Mouse (Mus musculus): ENCODE measurements around the gene Baiap2.

Gene Baiap2

DNA sequence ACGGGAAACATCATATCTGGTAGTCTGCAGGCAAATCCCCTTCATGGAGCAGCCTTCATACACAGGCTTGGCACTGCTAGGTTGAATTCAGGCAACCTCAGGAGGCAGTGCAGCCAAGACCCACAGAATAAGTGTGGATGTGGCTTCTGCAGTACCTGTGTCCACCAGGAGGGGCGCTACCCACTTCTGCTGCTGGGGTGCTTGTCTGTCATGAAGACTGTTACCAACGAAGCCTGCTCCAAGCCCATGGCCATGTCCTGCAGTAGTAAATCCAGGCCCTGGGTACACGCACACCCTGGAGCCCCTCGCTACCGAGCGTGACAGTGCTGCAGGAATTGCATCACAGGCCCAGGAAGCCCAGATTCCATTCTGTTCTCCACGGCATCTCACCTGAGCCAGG lies 22.7 kb upstream of the Baiap2 start:
- peak; percentile 73 to 78 for DNase-seq (ENCODE audit: low spot score in 2 of 2)

DNA sequence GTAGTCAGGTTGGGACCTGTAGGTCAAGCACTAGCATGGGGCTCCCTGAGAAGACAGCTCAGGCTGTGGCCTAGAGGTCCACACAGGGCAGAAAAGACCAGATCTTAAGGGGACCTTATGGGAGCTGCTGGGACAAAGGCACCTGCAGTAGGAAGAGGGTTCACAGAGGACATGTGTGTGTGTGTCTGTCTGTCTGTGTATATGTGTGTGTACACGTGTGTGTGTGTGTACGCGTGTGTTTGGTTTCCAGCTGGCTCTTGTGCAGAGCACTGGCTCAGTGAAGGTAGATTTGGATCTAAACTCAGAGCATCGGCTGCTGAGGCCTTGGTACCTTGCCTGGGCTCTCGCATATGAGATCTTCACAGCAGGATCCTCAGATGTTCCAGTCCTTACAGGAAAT lies 21.9 kb upstream of the Baiap2 start:
- DNase-seq (ENCODE audit: low spot score in 2 of 2): no peak

DNA sequence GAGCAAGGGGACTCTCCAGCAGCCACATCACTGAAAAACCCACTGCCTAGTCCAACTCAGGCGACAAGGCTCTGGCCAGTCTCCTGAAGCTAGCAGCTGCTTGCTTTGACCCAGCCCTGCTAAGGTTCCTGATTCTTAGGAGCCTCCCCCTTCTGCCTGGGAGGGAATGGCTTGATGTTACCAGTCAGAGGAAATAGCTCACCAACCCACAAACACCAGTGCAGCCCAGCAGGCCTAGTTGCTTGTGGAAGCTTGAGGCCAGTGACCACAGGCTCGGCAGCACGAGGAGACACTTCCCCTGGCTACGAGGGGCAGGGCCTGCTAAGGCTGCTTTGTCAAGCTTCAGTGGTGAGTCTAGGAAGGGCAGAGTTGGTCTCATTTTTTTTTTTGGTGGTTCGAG lies 17.4 kb upstream of the Baiap2 start:
- DNase-seq (ENCODE audit: low spot score in 2 of 2): no peak

DNA sequence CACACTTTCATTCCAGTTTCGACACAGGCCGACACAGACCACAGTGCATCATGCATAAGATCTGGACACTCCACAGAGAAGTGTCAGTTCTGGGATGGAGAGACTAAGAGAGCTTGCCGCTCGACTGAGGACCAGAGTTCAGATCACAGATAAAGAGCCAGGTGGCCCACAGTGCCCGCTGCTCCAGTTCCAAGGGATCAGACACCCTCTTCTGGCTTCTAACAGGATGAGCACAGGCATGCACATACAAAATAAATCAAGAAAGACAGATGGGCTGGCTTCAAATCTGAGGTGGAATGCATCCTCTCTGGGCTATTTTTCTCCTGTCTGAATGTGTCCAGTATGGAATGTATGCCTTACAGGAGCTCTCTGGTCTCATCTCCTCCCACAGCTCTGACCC lies 15.8 kb upstream of the Baiap2 start:
- no peak for DNase-seq (ENCODE audit: low spot score in 2 of 2)

DNA sequence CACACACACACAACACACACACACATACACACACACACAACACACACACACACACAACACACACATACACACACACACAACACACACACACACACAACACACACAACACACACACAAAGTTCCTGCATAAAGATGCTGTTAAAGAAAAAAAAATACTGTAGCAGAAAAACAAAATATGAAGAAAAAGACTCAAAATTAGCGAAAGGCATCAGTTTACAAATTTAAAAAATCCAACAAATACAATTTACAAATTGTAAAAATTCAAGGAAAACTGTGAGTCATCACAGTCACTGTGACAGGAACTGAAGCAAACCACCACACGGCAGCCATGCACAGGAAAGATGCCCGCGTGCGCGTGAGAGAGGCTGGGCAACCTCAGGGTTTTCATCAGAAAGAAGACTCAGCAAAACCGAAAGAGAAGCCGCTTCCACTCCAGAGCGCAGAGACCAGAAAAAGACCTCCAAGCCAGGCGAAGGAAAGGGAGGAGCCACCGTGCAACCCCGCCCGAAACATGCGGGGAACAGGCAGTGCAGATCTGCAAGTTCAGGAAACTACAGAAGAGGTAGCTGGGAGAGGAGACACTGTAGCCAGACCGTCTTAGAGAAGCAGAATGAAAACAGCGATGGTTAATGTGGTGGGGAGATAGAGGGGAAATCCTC lies 14.4 kb upstream of the Baiap2 start:
- DNase-seq (ENCODE audit: low spot score in 2 of 2): peak; percentile 64 to 70

DNA sequence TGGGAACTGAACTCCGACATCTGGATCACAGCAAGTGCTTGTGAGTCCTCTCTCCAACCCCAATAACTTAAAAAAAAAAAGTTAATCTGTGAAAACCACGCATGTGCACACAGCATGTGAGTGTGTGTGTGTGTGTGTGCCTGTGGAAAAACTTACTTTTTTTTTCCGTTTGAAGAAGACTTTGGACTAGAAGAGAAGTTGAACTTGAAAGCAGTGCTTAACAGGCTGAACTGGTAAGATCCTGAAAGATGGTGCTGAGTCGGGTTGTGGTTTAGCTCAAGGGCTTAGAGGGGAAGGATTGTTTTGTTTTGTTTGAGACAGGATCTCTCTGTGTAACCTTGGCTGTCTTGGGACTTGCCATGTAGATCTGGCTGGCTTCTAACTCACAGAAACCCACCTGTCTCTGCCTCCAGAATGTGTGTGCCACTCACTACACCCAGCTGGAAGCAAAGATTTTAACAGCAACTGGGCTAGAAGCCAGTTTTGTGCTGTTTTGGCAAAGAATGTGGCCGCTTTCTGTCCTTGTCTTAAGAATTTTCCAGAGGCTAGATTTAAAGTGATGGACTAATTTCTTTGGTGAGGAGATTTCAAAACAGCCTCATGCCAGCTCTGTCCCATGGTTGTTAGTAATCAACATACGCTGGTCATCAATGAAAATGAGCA lies 12.8 kb upstream of the Baiap2 start:
- no peak for DNase-seq (ENCODE audit: low spot score in 2 of 2)

DNA sequence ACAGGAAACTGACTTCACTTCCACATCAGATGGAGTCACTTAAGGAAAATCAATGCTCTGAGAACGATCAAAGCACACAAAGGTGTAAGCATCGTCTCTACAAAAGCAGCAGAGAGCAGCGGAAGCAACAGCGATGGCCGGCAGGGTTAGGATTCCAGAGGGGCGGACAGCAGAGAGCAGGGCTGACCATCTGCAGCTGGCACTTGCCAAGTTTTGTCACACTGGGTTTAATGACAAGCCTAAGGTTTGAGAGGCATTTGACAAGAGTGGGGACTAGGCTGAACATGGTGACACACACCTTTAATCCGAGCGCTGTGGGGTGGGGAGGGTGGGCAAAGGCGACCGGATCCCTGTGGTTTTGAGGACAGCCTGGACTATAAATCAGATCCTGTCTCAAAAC lies 10.8 kb upstream of the Baiap2 start:
- no peak for DNase-seq (ENCODE audit: low spot score in 2 of 2)

DNA sequence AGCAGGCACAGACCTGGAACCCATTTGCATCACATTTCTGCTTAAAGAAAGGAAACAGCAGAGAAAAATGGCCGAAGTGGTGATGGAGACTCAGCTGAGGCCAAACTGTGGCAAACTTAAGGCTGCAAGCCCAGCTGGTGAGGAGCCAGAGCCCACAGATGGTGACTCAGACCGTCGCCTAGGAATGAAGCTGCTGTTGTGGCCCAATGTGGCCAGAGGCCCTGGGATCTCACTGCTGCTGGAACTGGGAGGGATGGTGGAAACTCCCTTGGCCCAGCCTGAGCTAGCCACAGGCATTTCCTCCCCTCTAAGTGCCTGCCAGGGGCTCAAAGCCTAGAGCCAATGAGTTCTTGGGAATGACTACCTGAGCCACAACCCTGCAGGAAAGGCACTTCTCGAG lies 9.4 kb upstream of the Baiap2 start:
- no peak for DNase-seq (ENCODE audit: low spot score in 2 of 2)

DNA sequence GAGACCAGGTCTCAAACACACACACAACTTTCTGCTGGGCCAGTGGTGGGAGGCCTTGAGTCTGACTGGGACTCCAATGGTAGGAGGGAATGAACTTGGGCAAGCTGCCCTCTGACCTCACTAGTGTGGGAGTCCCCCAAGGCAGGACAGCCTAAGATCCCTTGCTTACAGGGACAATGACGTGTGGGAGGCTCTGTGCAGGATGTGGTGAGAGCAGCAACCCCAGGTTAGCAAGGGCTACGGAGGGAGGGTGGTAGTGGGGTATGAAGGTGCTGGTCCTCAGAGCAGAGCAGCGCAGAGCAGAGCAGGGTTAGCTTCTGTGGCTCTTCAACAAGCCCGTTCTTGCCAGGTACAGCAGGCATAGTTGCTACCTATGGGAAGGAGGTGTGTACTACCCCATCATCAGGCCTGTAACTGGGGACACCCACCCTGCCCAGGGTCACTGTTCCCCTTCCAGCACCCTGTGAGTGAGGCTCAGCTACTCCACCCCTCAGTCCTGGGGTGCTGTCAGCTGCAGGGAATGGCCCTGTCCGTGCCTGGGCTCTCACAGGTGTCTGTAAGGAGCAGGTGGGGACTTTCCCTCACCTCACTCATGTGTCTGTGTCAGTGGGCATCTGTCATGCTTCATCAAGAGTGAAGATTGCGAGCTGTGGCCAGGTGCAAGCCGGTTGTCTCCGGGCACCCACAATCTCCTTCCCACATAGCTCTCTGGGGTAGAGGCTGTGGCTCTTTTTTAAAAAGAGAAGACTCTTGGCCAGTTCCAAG lies 8.6 kb upstream of the Baiap2 start:
- DNase-seq (ENCODE audit: low spot score in 2 of 2): no peak

DNA sequence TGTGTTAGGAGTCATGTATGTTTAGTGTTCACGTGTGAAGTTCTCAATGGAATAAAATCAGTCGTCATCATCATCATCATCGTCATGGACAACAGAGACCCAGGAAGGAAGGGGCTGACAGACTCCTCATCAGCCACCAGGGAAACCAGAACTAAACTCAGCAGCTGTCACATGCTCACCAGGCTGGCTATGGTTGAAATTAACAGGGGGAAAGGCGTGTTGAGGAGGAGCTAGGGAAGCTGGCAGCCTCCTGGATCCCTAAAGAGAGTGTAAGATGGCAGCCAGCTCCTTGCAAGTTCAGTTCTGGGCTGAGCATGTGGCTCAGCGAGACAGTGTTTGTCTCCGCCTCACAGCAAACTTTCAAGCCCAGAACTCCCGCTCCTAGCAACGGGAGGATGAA lies 7.8 kb upstream of the Baiap2 start:
- DNase-seq (ENCODE audit: low spot score in 2 of 2): no peak

DNA sequence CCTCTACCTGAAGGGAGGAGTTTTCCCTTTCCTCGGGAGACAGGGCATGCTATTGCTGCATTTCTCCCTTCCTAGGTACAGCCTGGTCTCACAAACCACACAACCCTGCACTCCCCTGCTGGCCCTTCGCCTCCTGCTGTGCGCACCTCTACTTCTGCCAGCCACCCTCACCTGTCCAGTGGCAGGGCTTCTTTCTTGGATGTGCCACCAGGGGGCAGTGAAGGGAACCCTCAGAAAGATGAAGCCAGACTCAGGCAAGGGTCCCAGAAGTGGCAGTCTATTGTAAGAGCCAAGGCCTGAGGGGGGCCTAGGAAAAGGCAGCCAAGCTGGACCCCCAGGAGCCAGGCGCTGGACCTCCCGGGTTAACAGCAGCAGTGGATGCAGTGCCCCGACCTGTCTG lies 7.1 kb upstream of the Baiap2 start:
- DNase-seq (ENCODE audit: low spot score in 2 of 2): peak; percentile 74 to 77

DNA sequence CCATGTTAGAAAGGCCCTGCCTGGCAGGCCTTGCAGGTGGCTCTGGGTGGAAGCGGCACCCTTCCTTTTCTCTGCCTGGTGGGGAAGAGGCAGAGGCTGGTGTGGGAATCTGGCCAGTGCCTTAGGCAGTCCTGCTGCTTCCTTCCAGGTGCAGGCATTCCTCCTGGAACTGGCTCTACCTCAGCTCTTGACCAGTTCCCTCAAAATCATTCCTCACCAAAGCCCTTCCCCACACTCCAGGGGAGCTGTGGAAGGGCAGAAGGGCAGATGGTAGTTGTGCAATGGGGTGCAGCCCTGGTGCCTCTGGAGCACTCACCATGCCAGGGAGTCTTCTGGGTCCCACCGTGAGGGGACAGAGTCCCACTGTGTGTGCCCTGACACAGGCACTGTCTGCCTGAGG lies 6.1 kb upstream of the Baiap2 start:
- DNase-seq (ENCODE audit: low spot score in 2 of 2): no peak

DNA sequence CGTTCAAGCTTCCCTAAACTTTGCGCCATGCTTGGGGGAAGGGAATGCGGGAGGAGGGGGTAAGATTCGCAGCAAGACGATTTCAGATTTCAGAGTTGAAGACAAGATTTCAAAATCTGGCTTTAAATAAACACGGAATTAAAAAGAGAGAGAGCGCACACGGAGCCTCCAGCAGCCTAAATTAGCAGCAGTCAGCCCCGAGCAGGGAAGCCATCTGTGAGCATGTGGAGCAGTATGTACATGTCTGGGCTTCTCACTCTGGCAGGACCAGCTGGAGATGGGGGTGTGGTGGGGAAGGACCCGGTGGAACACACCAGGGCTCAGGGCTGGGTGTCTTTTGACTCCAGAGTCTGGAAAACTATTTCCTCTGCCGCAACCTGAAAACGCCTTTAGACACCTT lies 5.3 kb upstream of the Baiap2 start:
- peak; percentile 78 to 80 for DNase-seq (ENCODE audit: low spot score in 2 of 2)

DNA sequence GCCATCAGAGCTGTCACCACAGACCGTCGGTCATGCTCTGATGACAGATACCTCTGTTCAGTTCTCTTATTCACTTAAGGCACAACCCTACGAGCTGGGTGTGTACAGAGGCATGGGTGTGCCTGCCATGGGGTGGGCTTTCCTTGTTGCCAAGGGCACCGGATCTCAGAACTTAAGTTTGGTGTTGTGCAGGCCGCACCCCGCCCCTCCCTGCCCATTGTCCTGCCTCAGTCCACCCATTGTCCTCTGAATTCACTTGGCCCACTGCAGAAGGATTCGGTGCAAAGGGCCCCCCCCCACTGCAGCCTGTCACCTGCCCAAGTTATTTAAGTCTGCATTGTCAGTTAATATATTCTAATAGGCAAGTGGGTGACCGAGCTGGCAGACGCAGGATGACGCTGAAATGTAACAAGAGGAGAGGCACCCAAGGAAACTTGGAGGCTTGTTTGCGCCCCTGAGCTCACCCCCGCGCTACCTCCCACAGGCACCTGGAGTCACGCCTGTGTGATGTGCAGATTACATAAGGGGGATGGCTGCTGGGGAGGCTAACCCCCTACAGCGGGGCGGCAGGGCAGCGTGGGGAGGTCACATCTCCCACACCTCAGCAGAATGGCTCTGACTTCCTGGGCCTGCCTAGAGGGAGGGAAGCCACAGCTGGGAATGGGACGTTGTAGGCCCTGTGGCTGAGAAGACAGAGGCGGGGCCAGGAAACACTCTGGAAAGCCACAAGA lies 4.6 kb upstream of the Baiap2 start:
- DNase-seq (ENCODE audit: low spot score in 2 of 2): peak; percentile 64 to 75

DNA sequence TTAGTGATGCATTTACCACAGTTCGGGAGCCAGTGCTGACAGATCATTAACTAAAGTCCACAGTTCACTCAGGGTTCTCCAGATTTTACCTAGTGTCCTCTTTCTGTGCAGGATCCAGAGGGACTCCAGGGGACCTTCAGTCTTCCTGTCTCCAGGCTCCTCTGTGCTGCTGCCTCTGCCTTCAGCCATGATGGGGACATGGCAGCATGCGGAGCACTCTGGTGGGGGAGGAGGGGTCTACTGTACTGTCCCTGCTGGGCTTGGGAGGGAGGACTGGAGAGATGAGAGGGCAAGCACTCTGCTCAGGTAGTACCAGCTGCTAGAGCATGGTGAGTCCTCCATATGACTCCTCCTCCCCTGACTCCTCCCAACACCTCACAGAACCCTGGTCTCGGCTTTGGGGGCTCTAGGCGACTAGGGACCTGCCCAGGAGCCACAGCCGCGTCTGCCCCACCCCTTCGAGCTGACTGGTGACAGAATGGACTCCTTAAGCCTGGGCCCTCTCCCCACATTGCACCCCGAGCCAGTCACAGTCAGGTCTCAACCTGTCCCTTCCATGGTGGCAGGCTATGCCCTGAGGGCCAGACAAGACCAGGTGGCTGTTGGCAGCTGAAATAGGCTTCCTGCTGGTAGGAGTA lies 3.4 kb upstream of the Baiap2 start:
- no peak for DNase-seq (ENCODE audit: low spot score in 2 of 2)

DNA sequence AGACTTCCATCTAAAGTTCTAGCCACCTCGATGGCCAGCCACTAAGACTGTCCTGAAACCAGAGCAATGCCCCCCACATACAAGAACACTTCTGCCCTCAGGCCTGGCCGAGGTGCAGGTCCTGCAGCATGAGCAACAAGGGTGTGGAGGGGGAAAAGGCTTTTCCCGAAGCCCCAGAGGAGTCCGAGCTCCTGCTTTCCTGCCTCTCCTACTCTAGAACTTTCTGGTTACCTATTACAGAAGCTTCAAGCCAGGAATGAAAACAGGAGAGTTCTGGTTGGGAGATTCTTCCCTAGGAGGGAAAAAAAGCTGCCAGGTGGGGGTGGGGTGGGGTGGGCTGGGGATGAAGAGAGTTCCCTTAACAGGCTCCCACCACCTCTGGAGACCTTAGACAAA lies 2.9 kb upstream of the Baiap2 start:
- no peak for DNase-seq (ENCODE audit: low spot score in 2 of 2)

DNA sequence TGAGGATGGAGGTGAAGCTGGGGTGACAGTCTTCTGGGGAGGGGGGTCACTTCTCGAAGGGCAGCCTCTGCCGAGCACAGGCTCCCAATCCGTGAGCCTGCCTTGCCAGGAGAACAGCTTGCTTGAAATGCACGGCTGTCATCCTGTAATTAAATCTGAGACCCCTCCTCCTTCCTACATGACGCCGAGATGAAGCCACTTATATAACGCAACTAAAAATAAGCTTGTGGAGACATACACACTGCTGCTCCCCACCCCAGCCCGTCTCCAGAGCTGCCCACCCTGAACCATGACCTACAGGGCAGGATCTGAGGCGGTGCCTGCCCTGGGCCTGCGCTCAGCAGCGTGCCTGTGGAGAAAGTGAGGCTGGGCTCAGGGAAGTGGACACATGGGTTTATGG lies 2.4 kb upstream of the Baiap2 start:
- DNase-seq (ENCODE audit: low spot score in 2 of 2): no peak

DNA sequence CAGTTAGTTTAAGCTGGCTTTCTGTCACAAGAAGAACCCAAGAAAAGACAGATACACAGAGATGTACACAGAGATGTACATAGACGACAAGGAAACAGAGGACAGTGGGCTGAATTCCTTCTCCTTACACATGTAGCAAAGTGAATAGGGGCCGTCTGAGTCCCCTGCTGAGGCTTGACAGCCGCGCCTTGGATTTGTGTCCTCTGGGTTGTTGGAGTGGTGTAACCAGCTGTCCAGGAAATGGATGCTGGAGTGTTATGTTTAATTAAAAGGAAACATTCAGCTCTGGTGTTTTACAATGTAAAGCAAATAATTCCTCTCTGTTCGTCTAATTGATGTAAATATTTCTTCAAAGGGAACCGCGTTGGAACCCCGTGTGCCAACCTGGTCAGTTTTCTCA lies 769 bp upstream of the Baiap2 start:
- no peak for DNase-seq (ENCODE audit: low spot score in 2 of 2)

DNA sequence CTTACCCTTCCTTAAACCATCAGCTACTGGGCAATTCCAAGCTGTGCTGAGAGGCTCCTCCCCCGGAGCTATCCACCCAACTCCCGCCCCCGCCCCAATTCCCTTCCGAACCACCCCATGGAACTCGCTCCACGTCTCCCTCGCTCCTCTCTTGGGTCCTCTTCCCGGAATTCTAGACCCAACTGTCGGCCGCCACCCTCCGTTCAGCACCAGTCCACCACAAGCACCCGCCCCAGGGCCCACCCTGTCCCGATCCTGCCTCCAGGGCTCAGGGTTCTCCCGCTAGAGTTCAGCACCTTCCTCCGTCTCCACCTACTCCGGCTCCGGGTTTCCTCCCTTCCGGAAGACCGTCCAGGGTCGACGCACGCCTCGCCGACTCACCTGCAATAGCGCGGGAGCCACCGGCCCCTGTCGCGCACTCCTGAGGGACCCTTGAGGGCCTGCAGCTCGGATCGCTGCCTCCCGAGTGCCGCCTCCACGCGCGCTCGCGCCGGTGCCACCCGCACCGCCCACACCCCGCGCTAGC lies 299 bp upstream of the Baiap2 start:
- peak in 1 of 2 experiments; percentile 51 for DNase-seq (ENCODE audit: low spot score in 2 of 2)

DNA sequence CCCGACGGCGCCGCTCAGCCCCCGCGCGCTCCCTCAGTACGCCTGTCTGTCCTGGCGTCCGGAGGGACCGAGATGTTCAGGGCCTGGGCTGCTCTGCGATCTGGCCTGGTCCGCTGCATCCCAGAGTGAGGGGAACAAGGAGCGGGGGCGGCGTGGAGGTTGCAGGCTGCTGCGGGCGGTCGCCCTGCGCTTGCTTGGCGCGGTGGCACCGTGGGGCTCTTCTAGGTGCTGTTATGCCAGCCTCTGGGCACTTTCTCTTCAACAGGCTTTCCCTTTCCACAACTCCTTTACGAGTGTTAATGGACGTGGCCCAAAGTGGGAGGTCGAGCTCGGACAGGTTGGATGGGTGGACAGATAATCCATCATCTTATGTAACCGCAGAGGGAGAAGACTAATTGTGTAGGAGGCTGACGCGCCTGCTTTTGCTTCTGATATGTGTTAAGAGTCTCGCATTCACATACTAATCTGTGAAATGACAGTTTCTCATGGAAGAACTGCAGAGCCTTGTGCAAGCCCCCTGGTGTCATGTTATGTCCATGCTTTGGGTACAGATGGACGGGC lies 945 bp downstream of the Baiap2 start:
- no peak for DNase-seq (ENCODE audit: low spot score in 2 of 2)

DNA sequence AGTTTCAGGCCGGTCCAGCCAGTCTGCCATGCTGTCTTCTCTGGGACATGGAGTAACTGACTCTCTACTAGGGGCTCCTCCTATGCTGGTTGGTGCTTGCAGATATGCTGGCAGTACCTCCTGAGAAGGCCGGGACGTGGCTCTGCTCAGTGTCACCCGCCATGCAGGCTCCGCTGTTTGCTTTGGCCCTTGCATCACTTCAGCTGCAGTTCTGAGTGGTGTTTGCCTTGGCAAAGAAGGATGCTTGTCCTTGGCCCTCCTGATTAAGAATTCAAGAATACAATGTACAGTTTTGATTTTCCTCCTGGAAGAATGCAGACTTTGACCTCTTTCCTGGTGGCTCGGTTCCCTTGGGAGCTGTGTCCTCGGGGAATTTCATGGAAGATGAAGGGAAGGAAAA lies 2.8 kb downstream of the Baiap2 start:
- no peak for DNase-seq (ENCODE audit: low spot score in 2 of 2)
